Mouse (Mus musculus) left cerebral cortex, adult 2 months (tissue): ENCODE results near the gene Birc3. TPM values are rescaled to one million over a fixed set of nuclear protein-coding genes. Genes with fewer than 3 reads are reported as not detected.
"Not testable (repeated sequence)": the region's sequence is repeated elsewhere in the genome, so short reads cannot be mapped to it uniquely, and the experiment has no call there.

Source experiments
- DNase-seq, 2 experiments: peaks; one replicate each; pipeline ENCODE4 v3.0.0; 2021 to 2022; ENCODE audit warnings: low spot score in 2 of 2, mixed read lengths in 1 of 2; ENCODE audit errors: extremely low spot score in 1 of 2
- H3K27ac ChIP-seq: fragments of 200-600 bp; 2 replicates; pipeline ENCODE4 v1.8.1; 2022
- H3K4me3 ChIP-seq: fragments of 200-600 bp; 2 replicates; pipeline ENCODE4 v1.8.1; 2022
- CTCF ChIP-seq: fragments of 200-600 bp; IDR thresholded peaks from 2 replicates; pipeline ENCODE4 v1.8.1; 2022; ENCODE audit warnings: antibody characterized with exemption, mild to moderate bottlenecking, moderate library complexity
- intact Hi-C: fragments of 180-260 bp; cut with DNase I; formaldehyde crosslinking; loops from one replicate; pipeline ENCODE4 v1.15.1; 2025
- total RNA-seq, 2 experiments: library from RNA; stranded (reverse); gene quantifications; 2 replicates each; pipeline ENCODE4 v1.2.3; 2021

The Birc3 gene
- total RNA-seq, 2 experiments from 2014 or later = 2.9 to 3.9 TPM

GRCm38 (mm10) chr9:7891177-7891576 is 18.2 kb upstream of the Birc3 start:
- intact Hi-C loops = no loop called here
- Histone ChIP-seq H3K27ac (no peak overlapping the region), H3K4me3 (no peak overlapping the region)
- TF ChIP-seq CTCF = no peak
- DNase-seq = no peak

GRCm38 (mm10) chr9:7884346-7884745 is 11.4 kb upstream of the Birc3 start:
- Histone ChIP-seq H3K4me3 (no peak overlapping the region), H3K27ac (no peak overlapping the region)
- TF ChIP-seq CTCF = no peak
- intact Hi-C loops = no loop called here
- DNase-seq = no peak

GRCm38 (mm10) chr9:7882304-7882865 is 9.4 kb upstream of the Birc3 start:
- Histone ChIP-seq H3K27ac (no peak overlapping the region), H3K4me3 (no peak overlapping the region)
- no peak for DNase-seq
- intact Hi-C loops = no loop called here
- TF ChIP-seq CTCF = no peak

- peak; percentile 25 for TF ChIP-seq CTCF
- no peak overlapping the region; the same call in 1 of the 2 replicates for H3K27ac ChIP-seq
- DNase-seq = no peak
- intact Hi-C loops = no loop called here
- H3K4me3 ChIP-seq = no peak overlapping the region
Observed at GRCm38 (mm10) chr9:7873511-7874211, 675 bp upstream of the Birc3 start.

- H3K27ac ChIP-seq = peak overlapping the region; percentile 4; the same call in 1 of the 2 replicates
- intact Hi-C loops = no loop called here
- DNase-seq = no peak
- peak overlapping the region; percentile 64 for H3K4me3 ChIP-seq
- TF ChIP-seq CTCF = no peak
Observed at GRCm38 (mm10) chr9:7872044-7872774, 777 bp downstream of the Birc3 start.

- Histone ChIP-seq H3K27ac (no peak overlapping the region), H3K4me3 (no peak overlapping the region)
- TF ChIP-seq CTCF = no peak
- no peak for DNase-seq
- intact Hi-C loops = no loop called here
Observed at GRCm38 (mm10) chr9:7871316-7872043, 1.5 kb downstream of the Birc3 start.

- no peak for DNase-seq
- no peak for TF ChIP-seq CTCF
- H3K27ac ChIP-seq = no peak overlapping the region
- no peak overlapping the region for H3K4me3 ChIP-seq
- intact Hi-C loops = no loop called here
Observed at GRCm38 (mm10) chr9:7870556-7871315, 2.2 kb downstream of the Birc3 start.

- intact Hi-C loops = no loop called here
- Histone ChIP-seq H3K4me3 (no peak overlapping the region), H3K27ac (no peak overlapping the region)
- no peak for DNase-seq
- no peak for TF ChIP-seq CTCF
Observed at GRCm38 (mm10) chr9:7868838-7869491, 4.0 kb downstream of the Birc3 start.

- DNase-seq = no peak
- Histone ChIP-seq H3K27ac (no peak overlapping the region), H3K4me3 (no peak overlapping the region)
- intact Hi-C loops = no loop called here
- no peak for TF ChIP-seq CTCF
Observed at GRCm38 (mm10) chr9:7867981-7868380, 5.0 kb downstream of the Birc3 start.

GRCm38 (mm10) chr9:7866981-7867380 is 6.0 kb downstream of the Birc3 start:
- peak; percentile 3; the same call in 1 of the 2 replicates for TF ChIP-seq CTCF
- H3K4me3 ChIP-seq, H3K27ac ChIP-seq, intact Hi-C loops, DNase-seq: not testable (repeated sequence)

GRCm38 (mm10) chr9:7860976-7861375 is 12.0 kb downstream of the Birc3 start:
- no peak for DNase-seq
- intact Hi-C loops = no loop called here
- Histone ChIP-seq H3K27ac (no peak overlapping the region), H3K4me3 (no peak overlapping the region)
- TF ChIP-seq CTCF = no peak
